Mouse (Mus musculus): ENCODE results near the gene Hist1h3e.
A peak's percentile ranks its signal among the peaks of the same experiment; 100 is the strongest.
"Not testable (repeated sequence)": the region's sequence is repeated elsewhere in the genome, so short reads cannot be mapped to it uniquely, and the experiment has no call there.

Hist1h3e gene

GRCm38 (mm10) chr13:23562699-23563462, 712 bp upstream of the Hist1h3e start:
- peak; percentile 56 to 57 for DNase-seq (ENCODE audit: low spot score in 2 of 2)

DNA sequence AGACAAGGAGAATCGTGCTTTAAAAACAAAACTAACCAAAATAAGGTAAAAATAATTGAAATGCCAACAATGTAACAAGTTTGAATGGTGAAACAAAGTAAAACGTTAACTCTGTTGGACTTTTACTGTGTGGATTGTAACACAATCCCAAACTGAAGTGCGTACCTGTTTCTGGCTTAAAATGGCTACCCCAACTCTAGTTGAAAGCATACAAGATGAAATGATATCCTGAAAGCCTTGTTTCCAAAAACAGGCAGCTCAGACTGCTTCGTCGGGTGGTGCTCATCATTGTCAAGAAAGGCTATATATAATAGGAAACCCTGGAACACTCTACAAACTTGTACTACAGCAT, 662 bp downstream of the Hist1h3e start:
- not testable (repeated sequence) for DNase-seq (ENCODE audit: low spot score in 2 of 2)

DNA sequence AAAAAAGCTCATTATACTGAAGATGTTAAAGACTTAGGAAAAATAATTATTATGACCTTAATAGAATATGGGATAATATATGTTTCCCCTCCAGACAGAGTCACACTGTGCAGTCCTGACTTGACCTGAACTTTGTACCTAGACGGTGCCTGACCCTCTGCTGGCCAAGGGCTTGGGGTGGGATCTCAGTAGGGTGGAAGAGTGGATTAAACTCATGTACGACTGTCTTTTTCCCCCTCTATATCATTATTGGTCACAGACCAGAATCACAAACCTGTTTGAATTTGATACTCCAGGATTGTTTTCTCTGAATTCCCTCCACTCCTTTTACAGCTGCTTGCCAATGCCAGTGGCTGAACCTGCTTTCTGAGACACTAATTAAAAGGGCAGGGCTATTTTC, 1.5 kb downstream of the Hist1h3e start:
- not testable (repeated sequence) for DNase-seq (ENCODE audit: low spot score in 2 of 2)

GRCm38 (mm10) chr13:23556906-23557305, 5.3 kb downstream of the Hist1h3e start:
- no peak for DNase-seq (ENCODE audit: low spot score in 2 of 2)

DNA sequence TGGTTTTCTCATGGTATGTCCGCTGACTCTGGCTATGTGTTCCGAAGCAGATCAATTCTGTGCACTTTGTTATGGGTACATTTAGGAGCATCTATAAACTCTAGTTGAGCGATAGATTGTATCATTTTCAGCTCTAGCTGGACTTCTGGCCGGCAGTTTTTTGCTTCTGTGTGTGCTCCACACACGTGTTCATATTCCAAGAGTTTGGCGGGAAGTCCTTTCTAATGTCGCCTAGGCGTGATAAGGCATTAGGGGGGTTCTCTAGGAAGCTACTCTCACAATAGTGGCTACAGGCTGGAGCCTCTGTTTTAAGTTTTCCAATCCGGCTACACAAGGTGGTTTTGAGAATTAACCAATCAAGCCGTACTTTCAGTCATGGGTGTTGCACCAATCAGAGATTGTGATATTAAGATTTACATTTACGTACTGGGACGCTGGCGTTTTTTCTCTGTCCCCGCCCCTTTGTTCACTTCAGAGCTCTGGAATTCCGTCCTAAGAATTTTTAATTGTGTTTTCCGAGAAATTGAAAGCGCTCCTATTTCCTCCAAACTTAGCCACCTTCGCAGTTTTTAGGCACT, 6.2 kb downstream of the Hist1h3e start:
- DNase-seq (ENCODE audit: low spot score in 2 of 2) = peak; percentile 52 to 61

- DNase-seq (ENCODE audit: low spot score in 2 of 2) = peak; percentile 54 to 67
Observed at GRCm38 (mm10) chr13:23554925-23555838, 7.0 kb downstream of the Hist1h3e start.

- DNase-seq (ENCODE audit: low spot score in 2 of 2) = no peak
Observed at GRCm38 (mm10) chr13:23554393-23554792, 7.8 kb downstream of the Hist1h3e start.

GRCm38 (mm10) chr13:23552962-23553361, 9.2 kb downstream of the Hist1h3e start, which contains the start of gene Hist1h1d:
TSS of gene Hist1h1d (plus strand) at chr13:23553262.
- no peak for DNase-seq (ENCODE audit: low spot score in 2 of 2)

DNA sequence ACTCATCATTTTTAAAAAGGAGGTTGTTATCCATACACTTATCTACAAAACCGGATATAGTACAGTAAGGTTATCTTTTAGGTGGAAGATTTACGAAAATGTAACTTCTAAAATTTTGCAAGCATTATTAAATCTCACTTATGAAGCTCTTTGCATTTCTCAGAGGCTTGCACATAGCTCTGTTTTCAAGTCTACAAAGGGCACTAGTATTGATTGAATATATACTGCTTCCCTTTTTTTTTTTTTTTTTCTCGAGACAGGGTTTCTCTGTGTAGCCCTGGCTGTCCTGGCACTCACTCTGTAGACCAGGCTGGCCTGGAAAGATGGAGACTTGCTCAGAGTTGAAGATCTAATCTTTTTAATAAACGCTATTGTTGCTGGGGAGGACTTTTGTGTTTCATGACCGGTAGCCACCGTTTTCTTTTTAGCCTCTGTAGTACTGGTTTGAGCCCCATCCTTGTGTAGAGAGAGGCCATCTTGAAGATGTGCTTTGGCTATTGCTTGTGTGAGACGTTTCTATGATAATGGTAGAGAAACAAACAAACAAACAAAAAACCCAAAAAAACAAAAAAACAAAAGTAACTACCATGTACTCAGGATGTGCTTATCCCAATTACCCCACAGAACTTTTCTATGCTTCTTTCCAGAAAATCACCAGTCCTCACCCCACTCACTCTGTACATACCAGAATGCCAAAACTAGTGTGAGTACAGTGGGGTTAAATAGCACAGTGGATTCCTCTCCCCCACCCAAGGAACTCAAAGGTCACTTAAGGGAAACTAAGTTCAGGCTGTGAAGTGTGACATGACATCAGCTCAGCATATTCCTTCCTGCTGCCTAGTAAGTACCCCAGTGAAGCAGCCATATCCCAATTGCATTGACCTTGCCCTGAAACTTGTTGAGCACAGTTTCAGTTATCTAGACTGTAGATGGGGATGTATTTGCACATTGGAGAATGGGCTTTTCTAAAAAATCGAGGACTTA, 9.9 kb downstream of the Hist1h3e start:
- no peak for DNase-seq (ENCODE audit: low spot score in 2 of 2)

DNA sequence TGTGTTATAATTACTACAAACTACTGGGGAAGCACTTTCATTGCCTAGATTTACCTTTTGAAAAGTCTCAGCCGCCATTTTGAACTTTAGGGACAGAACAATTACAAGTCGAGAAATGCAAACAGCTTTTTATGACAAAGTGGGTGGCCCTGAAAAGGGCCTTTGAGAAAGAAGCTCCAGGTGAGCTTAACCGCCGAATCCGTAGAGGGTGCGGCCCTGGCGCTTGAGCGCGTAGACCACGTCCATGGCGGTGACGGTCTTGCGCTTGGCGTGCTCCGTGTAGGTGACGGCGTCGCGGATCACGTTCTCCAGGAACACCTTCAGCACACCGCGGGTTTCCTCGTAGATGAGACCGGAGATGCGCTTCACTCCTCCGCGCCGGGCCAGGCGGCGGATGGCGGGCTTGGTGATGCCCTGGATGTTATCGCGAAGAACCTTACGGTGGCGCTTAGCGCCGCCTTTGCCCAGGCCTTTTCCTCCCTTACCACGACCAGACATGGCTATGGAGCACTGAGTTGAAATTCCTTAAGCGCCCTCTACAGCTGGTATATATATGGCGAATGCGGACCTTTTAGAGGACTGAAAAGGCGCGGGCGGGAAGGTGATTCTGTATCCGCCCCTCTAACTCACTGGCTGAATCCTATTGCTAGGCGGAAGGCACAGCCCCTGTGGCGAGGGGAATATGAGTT, 10.9 kb downstream of the Hist1h3e start, which contains the start of gene Hist1h4f:
Gene Hist1h4f, minus strand, starts transcription at position 503 of the 689 bp plus-strand sequence.
- peak; percentile 66 to 80 for DNase-seq (ENCODE audit: low spot score in 2 of 2)

GRCm38 (mm10) chr13:23550761-23551145, 11.4 kb downstream of the Hist1h3e start:
- no peak for DNase-seq (ENCODE audit: low spot score in 2 of 2)

- DNase-seq (ENCODE audit: low spot score in 2 of 2) = no peak
Observed at GRCm38 (mm10) chr13:23546694-23547093, 15.5 kb downstream of the Hist1h3e start.

DNA sequence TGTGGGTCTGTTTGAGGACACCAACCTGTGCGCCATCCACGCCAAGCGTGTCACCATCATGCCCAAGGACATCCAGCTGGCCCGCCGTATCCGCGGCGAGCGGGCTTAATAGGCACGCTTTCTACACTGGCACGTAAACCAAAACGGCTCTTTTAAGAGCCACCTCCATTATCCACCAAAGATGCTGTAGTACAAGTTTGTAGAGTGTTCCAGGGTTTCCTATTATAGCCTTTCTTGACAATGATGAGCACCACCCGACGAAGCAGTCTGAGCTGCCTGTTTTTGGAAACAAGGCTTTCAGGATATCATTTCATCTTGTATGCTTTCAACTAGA, 17.4 kb downstream of the Hist1h3e start:
- DNase-seq (ENCODE audit: low spot score in 2 of 2) = not testable (repeated sequence)

- peak; percentile 86 to 88 for DNase-seq (ENCODE audit: low spot score in 2 of 2)
Observed at GRCm38 (mm10) chr13:23543965-23544786, 18.0 kb downstream of the Hist1h3e start, which contains the start of gene Hist1h3f. TSS of gene Hist1h3f (plus strand) at chr13:23544052.

GRCm38 (mm10) chr13:23542999-23543607, 19.1 kb downstream of the Hist1h3e start, which contains the start of gene Hist1h2bh:
TSS of gene Hist1h2bh (minus strand) at chr13:23543392.
- peak; percentile 80 to 81 for DNase-seq (ENCODE audit: low spot score in 2 of 2)

GRCm38 (mm10) chr13:23542225-23542980, 19.8 kb downstream of the Hist1h3e start:
- DNase-seq (ENCODE audit: low spot score in 2 of 2) = not testable (repeated sequence)

- no peak for DNase-seq (ENCODE audit: low spot score in 2 of 2)
Observed at GRCm38 (mm10) chr13:23541497-23541896, 20.7 kb downstream of the Hist1h3e start.

GRCm38 (mm10) chr13:23539821-23540220, 22.3 kb downstream of the Hist1h3e start:
- not testable (repeated sequence) for DNase-seq (ENCODE audit: low spot score in 2 of 2)

All from natural killer cell, adult 2 months (primary cell).